Mouse (Mus musculus) neutrophil, adult 5-6 weeks (primary cell): ENCODE measurements at regions not wholly inside any gene's neighbourhood (a gene's known extent, or its start where the extent isn't known, plus 50 kb on each side); places are given as distances from the start of the nearest gene placed in this dataset.

Experiments used
- ATAC-seq: fragments of 151-379, 151-347 bp; 2 replicates; pipeline ENCODE4 v1.8.0; 2017; ENCODE audit warnings: mild to moderate bottlenecking, moderate TSS enrichment; ENCODE audit not compliant: insufficient number of reproducible peaks, poor library complexity, low FRiP score, severe bottlenecking; ENCODE audit errors: extremely low read depth

- ATAC-seq = no peak
These were observed 165.3 kb upstream of the Spred2 start for GRCm38 (mm10) chr11:19758892-19759291.

- ATAC-seq = no peak
These were observed 163.1 kb upstream of the Spred2 start for GRCm38 (mm10) chr11:19760861-19761693.

- ATAC-seq = no peak
These were observed 162.5 kb upstream of the Spred2 start for GRCm38 (mm10) chr11:19761694-19761976.

GRCm38 (mm10) chr11:19767316-19767715 lies 156.9 kb upstream of the Spred2 start:
- ATAC-seq = no peak

GRCm38 (mm10) chr11:19767871-19768270 lies 156.3 kb upstream of the Spred2 start:
- ATAC-seq = no peak

GRCm38 (mm10) chr11:19768962-19769361 lies 155.2 kb upstream of the Spred2 start:
- ATAC-seq = no peak

- no peak for ATAC-seq
These were observed 150.2 kb upstream of the Spred2 start for GRCm38 (mm10) chr11:19774010-19774409.

GRCm38 (mm10) chr11:19775741-19776140 lies 148.4 kb upstream of the Spred2 start:
- no peak for ATAC-seq

- no peak for ATAC-seq
These were observed 147.5 kb upstream of the Spred2 start for GRCm38 (mm10) chr11:19776473-19777200.

- no peak for ATAC-seq
These were observed 146.0 kb upstream of the Spred2 start for GRCm38 (mm10) chr11:19778191-19778590.

- ATAC-seq = no peak
These were observed 139.1 kb upstream of the Spred2 start for GRCm38 (mm10) chr11:19785110-19785509.

- no peak for ATAC-seq
These were observed 127.1 kb upstream of the Spred2 start for GRCm38 (mm10) chr11:19796950-19797670.

- ATAC-seq = no peak
These were observed 114.8 kb upstream of the Spred2 start for GRCm38 (mm10) chr11:19809359-19809758.

- no peak for ATAC-seq
These were observed 112.7 kb upstream of the Spred2 start for GRCm38 (mm10) chr11:19811271-19811991.

- no peak for ATAC-seq
These were observed 112.0 kb upstream of the Spred2 start for GRCm38 (mm10) chr11:19811992-19812690.

- ATAC-seq = no peak
These were observed 110.6 kb upstream of the Spred2 start for GRCm38 (mm10) chr11:19813549-19813948.

- no peak for ATAC-seq
These were observed 101.2 kb upstream of the Spred2 start for GRCm38 (mm10) chr11:19822991-19823390.

GRCm38 (mm10) chr11:19823461-19823895 lies 100.7 kb upstream of the Spred2 start:
- ATAC-seq = peak; percentile 36; the same call in 1 of the 2 replicates
